Mouse (Mus musculus): ENCODE results near the gene Cdpf1. TPM values are rescaled to one million over a fixed set of nuclear protein-coding genes. Genes with fewer than 3 reads are reported as not detected.
"Not testable (repeated sequence)": the region's sequence is repeated elsewhere in the genome, so short reads cannot be mapped to it uniquely, and the experiment has no call there.

The Cdpf1 gene
- polyA plus RNA-seq, 1 experiment from 2014 or later, result 43.1 TPM

DNA sequence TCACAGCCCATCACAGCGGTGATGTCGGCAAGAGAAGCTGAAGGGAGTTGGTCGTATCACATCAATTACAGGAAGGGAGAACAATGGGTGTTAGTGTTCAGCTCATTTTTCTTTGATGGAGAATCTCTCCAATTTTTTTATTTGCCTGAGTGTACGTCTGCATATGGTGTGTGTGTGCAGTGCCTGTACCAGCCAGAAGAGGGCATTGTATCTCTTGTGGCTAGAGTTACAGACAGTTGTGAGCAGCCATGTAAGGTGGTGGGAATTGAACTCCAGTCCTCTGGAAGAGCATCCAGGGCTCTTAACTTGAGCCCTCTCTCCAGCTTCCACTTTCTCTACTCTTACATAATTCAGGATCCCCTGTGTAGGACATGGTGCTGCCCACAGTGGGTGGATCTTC is 28.4 kb downstream of the Cdpf1 start:
- Histone ChIP-seq H3K4me3 (ENCODE audit: low read depth, low read length) (no peak overlapping the region), H3K36me3 (ENCODE audit: control insufficient read depth, insufficient read depth, low read length) (no peaks in the 10 kb centered on the region), H3K27ac (ENCODE audit: low read depth, low read length) (no peak overlapping the region), H3K27me3 (replicated peaks; ENCODE audit: control insufficient read depth, insufficient read depth, low read length) (no peaks in the 10 kb centered on the region), H3K4me2 (no peak overlapping the region), H3K9me3 (ENCODE audit: control insufficient read depth, low read length) (peaks cover 2% of the 10 kb centered on the region; the same call in 1 of the 2 replicates), H3K4me1 (replicated peaks; ENCODE audit: control insufficient read depth, insufficient read depth, low read length) (no peaks in the 10 kb centered on the region), H3K9ac (ENCODE audit: low read depth, low read length) (no peak overlapping the region)
- WGBS, result 87% methylated on average over 4 of the region's 4 CpGs
- ATAC-seq (replicated peaks; ENCODE audit: low FRiP score), result no peak
- no peak for DNase-seq (ENCODE audit: low spot score)

- H3K4me3 ChIP-seq (ENCODE audit: low read depth, low read length); H3K36me3 ChIP-seq (ENCODE audit: control insufficient read depth, insufficient read depth, low read length); H3K4me1 ChIP-seq (replicated peaks; ENCODE audit: control insufficient read depth, insufficient read depth, low read length); H3K9ac ChIP-seq (ENCODE audit: low read depth, low read length); H3K27ac ChIP-seq (ENCODE audit: low read depth, low read length); DNase-seq (ENCODE audit: low spot score); H3K4me2 ChIP-seq; H3K9me3 ChIP-seq (ENCODE audit: control insufficient read depth, low read length); H3K27me3 ChIP-seq (replicated peaks; ENCODE audit: control insufficient read depth, insufficient read depth, low read length); ATAC-seq (replicated peaks; ENCODE audit: low FRiP score): not testable (repeated sequence)
- WGBS, result 76% methylated on average over 6 of the region's 6 CpGs
These were observed 32.6 kb downstream of the Cdpf1 start for GRCm38 (mm10) chr15:85778891-85779290.

DNA sequence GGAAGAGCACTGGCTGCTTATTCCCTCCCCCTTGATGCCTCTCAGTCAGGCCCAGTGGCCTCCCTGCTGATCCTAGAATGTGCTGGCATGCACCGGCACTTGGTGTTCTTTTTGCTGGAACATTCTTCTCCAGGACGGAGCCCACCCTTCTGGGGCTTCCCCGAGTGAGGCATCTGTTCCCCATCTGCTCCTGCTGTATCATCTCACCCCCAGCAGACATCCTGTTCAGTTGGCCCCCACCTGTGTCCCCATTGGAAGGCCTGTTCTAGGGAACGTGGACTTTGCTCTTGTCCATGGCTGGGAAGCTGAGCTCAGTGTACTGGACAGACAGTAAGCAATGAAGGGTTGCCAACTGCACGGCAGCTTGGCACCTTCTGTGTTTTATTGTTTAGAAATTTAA is 34.7 kb downstream of the Cdpf1 start:
- Histone ChIP-seq H3K4me3 (ENCODE audit: low read depth, low read length) (no peak overlapping the region), H3K27ac (ENCODE audit: low read depth, low read length) (no peak overlapping the region), H3K9ac (ENCODE audit: low read depth, low read length) (no peak overlapping the region), H3K27me3 (replicated peaks; ENCODE audit: control insufficient read depth, insufficient read depth, low read length) (no peaks in the 10 kb centered on the region), H3K9me3 (ENCODE audit: control insufficient read depth, low read length) (no peaks in the 10 kb centered on the region), H3K4me2 (no peak overlapping the region), H3K4me1 (replicated peaks; ENCODE audit: control insufficient read depth, insufficient read depth, low read length) (no peaks in the 10 kb centered on the region), H3K36me3 (ENCODE audit: control insufficient read depth, insufficient read depth, low read length) (no peaks in the 10 kb centered on the region)
- no peak for ATAC-seq (replicated peaks; ENCODE audit: low FRiP score)
- no peak for DNase-seq (ENCODE audit: low spot score)
- 77% methylated on average over 5 of the region's 5 CpGs for WGBS

DNA sequence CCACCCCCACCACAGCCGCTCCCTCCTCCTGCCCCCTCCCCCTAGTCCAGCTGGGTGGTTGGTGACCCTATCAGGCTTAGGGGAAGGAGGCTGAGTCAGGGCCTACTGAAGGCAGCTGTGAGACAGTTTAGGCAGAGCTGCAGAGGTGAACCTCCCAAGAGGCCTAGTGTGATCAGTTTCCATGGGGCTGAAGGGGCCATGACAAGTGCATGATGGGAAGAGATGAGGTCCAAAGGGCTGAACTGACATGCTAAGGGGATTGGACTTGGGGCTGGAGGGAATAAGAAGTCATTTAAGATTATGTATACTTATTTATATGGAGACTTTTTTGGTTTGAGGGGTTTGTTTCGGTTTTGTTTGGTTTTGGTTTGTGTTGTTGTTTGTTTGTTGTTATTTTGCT is 35.3 kb downstream of the Cdpf1 start:
- DNase-seq (ENCODE audit: low spot score) (no peak), ATAC-seq (replicated peaks; ENCODE audit: low FRiP score) (no peak)
- no peaks in the 10 kb centered on the region for H3K36me3 ChIP-seq (ENCODE audit: control insufficient read depth, insufficient read depth, low read length)
- H3K27me3 ChIP-seq (replicated peaks; ENCODE audit: control insufficient read depth, insufficient read depth, low read length), result no peaks in the 10 kb centered on the region
- no peaks in the 10 kb centered on the region for H3K4me1 ChIP-seq (replicated peaks; ENCODE audit: control insufficient read depth, insufficient read depth, low read length)
- no peak overlapping the region for H3K4me2 ChIP-seq
- 58% methylated on average over 2 of the region's 2 CpGs for WGBS
- H3K27ac ChIP-seq (ENCODE audit: low read depth, low read length), result no peak overlapping the region
- H3K9ac ChIP-seq (ENCODE audit: low read depth, low read length), result no peak overlapping the region
- no peaks in the 10 kb centered on the region for H3K9me3 ChIP-seq (ENCODE audit: control insufficient read depth, low read length)
- H3K4me3 ChIP-seq (ENCODE audit: low read depth, low read length), result no peak overlapping the region

- H3K4me2 ChIP-seq, result no peak overlapping the region
- H3K27ac ChIP-seq (ENCODE audit: low read depth, low read length), result no peak overlapping the region
- H3K36me3 ChIP-seq (ENCODE audit: control insufficient read depth, insufficient read depth, low read length), result no peaks in the 10 kb centered on the region
- no peaks in the 10 kb centered on the region for H3K27me3 ChIP-seq (replicated peaks; ENCODE audit: control insufficient read depth, insufficient read depth, low read length)
- no peaks in the 10 kb centered on the region for H3K9me3 ChIP-seq (ENCODE audit: control insufficient read depth, low read length)
- no peak for DNase-seq (ENCODE audit: low spot score)
- no peaks in the 10 kb centered on the region for H3K4me1 ChIP-seq (replicated peaks; ENCODE audit: control insufficient read depth, insufficient read depth, low read length)
- no peak overlapping the region for H3K4me3 ChIP-seq (ENCODE audit: low read depth, low read length)
- H3K9ac ChIP-seq (ENCODE audit: low read depth, low read length), result no peak overlapping the region
- WGBS, result 85% methylated on average over 7 of the region's 7 CpGs
- no peak for ATAC-seq (replicated peaks; ENCODE audit: low FRiP score)
These were observed 36.5 kb downstream of the Cdpf1 start for GRCm38 (mm10) chr15:85775001-85775400.

GRCm38 (mm10) chr15:85774419-85774818 is 37.1 kb downstream of the Cdpf1 start:
- no peak overlapping the region for H3K9ac ChIP-seq (ENCODE audit: low read depth, low read length)
- no peak overlapping the region for H3K4me2 ChIP-seq
- no peak overlapping the region for H3K27ac ChIP-seq (ENCODE audit: low read depth, low read length)
- WGBS, result 85% methylated on average over 9 of the region's 9 CpGs
- H3K27me3 ChIP-seq (replicated peaks; ENCODE audit: control insufficient read depth, insufficient read depth, low read length), result no peaks in the 10 kb centered on the region
- DNase-seq (ENCODE audit: low spot score) (no peak), ATAC-seq (replicated peaks; ENCODE audit: low FRiP score) (no peak)
- H3K4me1 ChIP-seq (replicated peaks; ENCODE audit: control insufficient read depth, insufficient read depth, low read length), result no peaks in the 10 kb centered on the region
- H3K9me3 ChIP-seq (ENCODE audit: control insufficient read depth, low read length), result no peaks in the 10 kb centered on the region
- no peaks in the 10 kb centered on the region for H3K36me3 ChIP-seq (ENCODE audit: control insufficient read depth, insufficient read depth, low read length)
- no peak overlapping the region for H3K4me3 ChIP-seq (ENCODE audit: low read depth, low read length)

DNA sequence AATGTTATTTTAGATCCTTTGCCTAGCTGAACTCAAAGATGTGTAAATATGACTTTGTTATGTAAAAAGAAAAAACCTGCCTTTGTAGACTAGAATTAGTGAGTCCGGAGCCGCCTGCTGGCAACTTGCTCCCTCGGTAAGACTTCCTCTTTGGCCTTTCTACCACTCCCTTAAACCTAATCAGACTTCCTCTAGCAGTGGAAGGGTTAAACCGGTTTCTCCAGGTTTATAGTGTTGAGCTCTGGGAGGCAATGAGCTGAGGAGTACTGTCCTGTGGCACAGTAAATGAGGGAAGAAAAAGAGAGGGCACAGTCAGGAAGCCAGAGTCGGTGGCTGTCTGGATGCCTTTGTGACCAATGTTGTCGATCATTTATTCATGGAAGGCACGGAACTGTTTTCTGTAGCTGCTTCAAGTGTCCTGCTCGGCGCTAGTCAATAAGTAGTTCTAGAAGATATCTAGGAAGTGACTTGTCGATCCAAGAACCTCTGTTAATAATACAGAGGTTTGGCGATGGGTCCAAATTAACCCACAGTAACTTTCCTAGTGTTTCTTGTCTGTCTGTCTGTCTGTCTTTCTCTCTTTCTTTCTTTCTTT is 39.3 kb downstream of the Cdpf1 start:
- DNase-seq (ENCODE audit: low spot score) (no peak), ATAC-seq (replicated peaks; ENCODE audit: low FRiP score) (no peak)
- H3K36me3 ChIP-seq (ENCODE audit: control insufficient read depth, insufficient read depth, low read length), result no peaks in the 10 kb centered on the region
- 59% methylated on average over 11 of the region's 11 CpGs for WGBS
- no peaks in the 10 kb centered on the region for H3K9me3 ChIP-seq (ENCODE audit: control insufficient read depth, low read length)
- H3K9ac ChIP-seq (ENCODE audit: low read depth, low read length), result no peak overlapping the region
- H3K27me3 ChIP-seq (replicated peaks; ENCODE audit: control insufficient read depth, insufficient read depth, low read length), result no peaks in the 10 kb centered on the region
- no peak overlapping the region for H3K4me3 ChIP-seq (ENCODE audit: low read depth, low read length)
- no peaks in the 10 kb centered on the region for H3K4me1 ChIP-seq (replicated peaks; ENCODE audit: control insufficient read depth, insufficient read depth, low read length)
- H3K4me2 ChIP-seq, result no peak overlapping the region
- H3K27ac ChIP-seq (ENCODE audit: low read depth, low read length), result no peak overlapping the region

DNA sequence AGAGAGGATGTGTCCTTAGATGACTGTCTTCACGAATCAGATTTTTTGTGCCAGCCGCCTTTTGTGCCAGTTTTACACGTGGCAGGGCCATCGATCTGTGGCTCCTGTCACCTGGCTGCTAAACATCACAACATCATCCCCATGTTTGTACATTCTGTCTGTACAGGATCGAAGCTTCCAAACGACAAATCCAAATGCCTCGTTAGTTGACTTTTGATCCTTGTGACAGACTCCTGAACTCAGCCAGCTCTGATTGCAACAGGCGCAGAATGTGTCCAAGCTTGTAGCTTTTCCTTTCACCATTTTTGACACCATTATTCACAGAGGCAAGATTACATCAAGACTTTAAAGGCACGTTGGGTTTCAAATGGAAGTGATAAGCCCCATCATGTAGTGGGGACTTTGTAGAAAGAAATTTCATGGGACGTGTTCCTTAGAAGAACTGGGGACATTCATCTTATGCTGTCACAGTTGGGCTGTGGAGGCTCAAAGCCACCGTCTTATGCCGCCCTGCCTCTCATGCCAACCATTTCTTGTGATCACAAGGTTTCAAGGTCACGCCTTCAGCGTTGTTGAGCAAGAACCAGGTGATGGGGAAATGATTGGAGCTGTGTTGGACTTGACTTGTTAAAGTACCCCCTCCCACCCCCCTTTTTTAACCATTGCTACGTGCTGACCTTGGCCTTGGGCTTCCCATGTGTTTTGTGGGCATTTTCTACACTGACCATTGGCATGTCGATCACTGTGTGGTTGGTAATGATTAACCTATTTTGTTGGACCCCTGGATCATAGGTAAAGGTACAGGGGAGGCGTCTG is 40.0 kb downstream of the Cdpf1 start:
- H3K4me3 ChIP-seq (ENCODE audit: low read depth, low read length), result no peak overlapping the region
- H3K27ac ChIP-seq (ENCODE audit: low read depth, low read length), result no peak overlapping the region
- no peaks in the 10 kb centered on the region for H3K9me3 ChIP-seq (ENCODE audit: control insufficient read depth, low read length)
- 75% methylated on average over 17 of the region's 17 CpGs for WGBS
- ATAC-seq (replicated peaks; ENCODE audit: low FRiP score) (no peak; the same call in 1 of the 2 replicates), DNase-seq (ENCODE audit: low spot score) (no peak)
- no peak overlapping the region for H3K9ac ChIP-seq (ENCODE audit: low read depth, low read length)
- no peaks in the 10 kb centered on the region for H3K4me1 ChIP-seq (replicated peaks; ENCODE audit: control insufficient read depth, insufficient read depth, low read length)
- no peak overlapping the region for H3K4me2 ChIP-seq
- no peaks in the 10 kb centered on the region for H3K36me3 ChIP-seq (ENCODE audit: control insufficient read depth, insufficient read depth, low read length)
- no peaks in the 10 kb centered on the region for H3K27me3 ChIP-seq (replicated peaks; ENCODE audit: control insufficient read depth, insufficient read depth, low read length)

GRCm38 (mm10) chr15:85768991-85769390 is 42.5 kb downstream of the Cdpf1 start:
- no peaks in the 10 kb centered on the region for H3K36me3 ChIP-seq (ENCODE audit: control insufficient read depth, insufficient read depth, low read length)
- ATAC-seq (replicated peaks; ENCODE audit: low FRiP score) (no peak), DNase-seq (ENCODE audit: low spot score) (no peak)
- no peaks in the 10 kb centered on the region for H3K9me3 ChIP-seq (ENCODE audit: control insufficient read depth, low read length)
- H3K4me2 ChIP-seq, result no peak overlapping the region
- H3K4me3 ChIP-seq (ENCODE audit: low read depth, low read length), result no peak overlapping the region
- H3K9ac ChIP-seq (ENCODE audit: low read depth, low read length), result no peak overlapping the region
- 86% methylated on average over 8 of the region's 8 CpGs for WGBS
- no peak overlapping the region for H3K27ac ChIP-seq (ENCODE audit: low read depth, low read length)
- no peaks in the 10 kb centered on the region for H3K27me3 ChIP-seq (replicated peaks; ENCODE audit: control insufficient read depth, insufficient read depth, low read length)
- H3K4me1 ChIP-seq (replicated peaks; ENCODE audit: control insufficient read depth, insufficient read depth, low read length), result no peaks in the 10 kb centered on the region
